Mouse (Mus musculus) cerebellum, adult 2 months (tissue): ENCODE measurements around the gene Gmppb. TPM values are rescaled to one million over a fixed set of nuclear protein-coding genes. Genes with fewer than 3 reads are reported as not detected.

Experiments
- DNase-seq, 2 experiments: peaks; one replicate each; pipeline ENCODE4 v3.0.0; 2021
- H3K27ac ChIP-seq: fragments of 200-500 bp; 2 replicates; pipeline ENCODE4 v1.5.1; 2012; ENCODE audit warnings: low read length, control low read depth, inconsistent platforms; ENCODE audit not compliant: insufficient read depth
- H3K27me3 ChIP-seq: fragments of 200-500 bp; 2 replicates; pipeline ENCODE4 v1.6.1; 2012; ENCODE audit warnings: inconsistent platforms, mild to moderate bottlenecking, low read length, moderate library complexity; ENCODE audit not compliant: control insufficient read depth, insufficient read depth
- H3K4me1 ChIP-seq: fragments of 200-500 bp; 2 replicates; pipeline ENCODE4 v1.6.1; 2011; ENCODE audit warnings: low read length; ENCODE audit not compliant: control insufficient read depth, insufficient read depth
- H3K4me3 ChIP-seq: fragments of 200-500 bp; replicated peaks from 2 replicates; pipeline ENCODE3; 2011; ENCODE audit warnings: mild to moderate bottlenecking, low read depth, low read length, control low read depth; ENCODE audit not compliant: insufficient read depth
- CTCF ChIP-seq: fragments of 200-500 bp; IDR thresholded peaks from 2 replicates; pipeline ENCODE4 v1.5.1; 2011; ENCODE audit warnings: low read depth, mild to moderate bottlenecking, control low read depth, low read length, moderate library complexity, borderline replicate concordance; ENCODE audit not compliant: insufficient read depth
- POLR2A ChIP-seq: fragments of 200-500 bp; IDR thresholded peaks from 2 replicates; pipeline ENCODE4 v1.6.1; 2011; ENCODE audit warnings: low read length, control low read depth, borderline replicate concordance; ENCODE audit not compliant: insufficient read depth
- whole genome bisulfite sequencing: fragments of 180-500 bp; shearing (Covaris S2); methylation state at CpG from one replicate; pipeline ENCODE4 v1.1.7; 2018; 5-methylcytosine and 5-hydroxymethylcytosine counted together
- polyA plus RNA-seq: library from polyadenylated mRNA; depleted of rRNA; stranded (reverse); fragments of >200 nt; gene quantifications from 2 replicates; pipeline ENCODE4 v1.2.3, GENCODE M21; 2012

Gmppb gene
- polyA plus RNA-seq, 1 experiment = 16.5 TPM

GRCm38 (mm10) chr9:108020741-108021140 is 28.3 kb upstream of the Gmppb start:
- no peaks in the 10 kb centered on the region for H3K27me3 ChIP-seq
- H3K4me3 ChIP-seq = no peak overlapping the region
- TF ChIP-seq POLR2A (no peak), CTCF (no peak)
- H3K4me1 ChIP-seq = peaks cover 11% of the 10 kb centered on the region; the same call in 1 of the 2 replicates
- H3K27ac ChIP-seq = no peak overlapping the region
- WGBS = 91% methylated on average over 1 of the region's 1 CpGs
- peak in 1 of 2 experiments; percentile 20 for DNase-seq

DNA sequence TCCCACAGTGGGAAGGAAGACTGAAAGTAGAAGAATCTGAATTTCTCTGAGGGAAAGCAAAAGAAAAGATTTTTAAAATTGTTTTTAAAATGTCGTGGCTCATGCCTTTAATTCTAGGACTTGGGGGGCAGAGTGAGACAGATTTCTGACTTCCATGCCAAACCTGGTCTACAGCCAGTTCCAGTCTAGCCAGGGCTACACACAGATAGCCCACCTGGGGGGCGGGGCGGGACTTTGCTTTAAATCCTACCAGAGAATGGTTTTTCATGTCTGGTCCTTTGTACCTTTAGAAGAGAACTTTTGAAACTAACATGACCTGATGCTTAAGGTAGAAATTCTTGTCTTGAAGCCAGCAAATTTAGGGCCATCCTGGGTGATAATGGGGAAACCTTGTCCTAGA is 25.8 kb upstream of the Gmppb start:
- 40% methylated on average over 3 of the region's 3 CpGs for WGBS
- H3K27me3 ChIP-seq = no peaks in the 10 kb centered on the region
- H3K27ac ChIP-seq = no peak overlapping the region
- peak in 1 of 2 experiments; percentile 34 for DNase-seq
- H3K4me3 ChIP-seq = no peak overlapping the region
- no peak for TF ChIP-seq CTCF
- TF ChIP-seq POLR2A = no peak
- H3K4me1 ChIP-seq = peaks cover 11% of the 10 kb centered on the region; the same call in 1 of the 2 replicates

GRCm38 (mm10) chr9:108026584-108026983 is 22.5 kb upstream of the Gmppb start:
- Histone ChIP-seq H3K4me1 (peaks cover 7% of the 10 kb centered on the region; the same call in 1 of the 2 replicates), H3K27ac (no peak overlapping the region), H3K4me3 (no peak overlapping the region), H3K27me3 (no peaks in the 10 kb centered on the region)
- 85% methylated on average over 3 of the region's 3 CpGs for WGBS
- DNase-seq = no peak
- TF ChIP-seq CTCF (no peak), POLR2A (no peak)

GRCm38 (mm10) chr9:108027867-108028266 is 21.2 kb upstream of the Gmppb start:
- DNase-seq = no peak
- Histone ChIP-seq H3K27me3 (no peaks in the 10 kb centered on the region), H3K4me1 (peaks cover 7% of the 10 kb centered on the region; the same call in 1 of the 2 replicates), H3K4me3 (no peak overlapping the region), H3K27ac (no peak overlapping the region)
- 96% methylated on average over 3 of the region's 3 CpGs for WGBS
- TF ChIP-seq CTCF (no peak), POLR2A (no peak)

- Histone ChIP-seq H3K27ac (no peak overlapping the region), H3K27me3 (no peaks in the 10 kb centered on the region), H3K4me1 (no peaks in the 10 kb centered on the region), H3K4me3 (no peak overlapping the region)
- no peak for TF ChIP-seq POLR2A
- TF ChIP-seq CTCF = no peak
- 89% methylated on average over 5 of the region's 5 CpGs for WGBS
- DNase-seq = no peak
Observed at GRCm38 (mm10) chr9:108032126-108032525, 16.9 kb upstream of the Gmppb start.

GRCm38 (mm10) chr9:108035331-108036156 is 13.5 kb upstream of the Gmppb start:
- H3K4me3 ChIP-seq = no peak overlapping the region
- DNase-seq = no peak
- H3K4me1 ChIP-seq = no peaks in the 10 kb centered on the region
- no peaks in the 10 kb centered on the region for H3K27me3 ChIP-seq
- TF ChIP-seq CTCF (no peak), POLR2A (no peak)
- 0 out of 2 replicates have a peak overlapping the region, but pooled peaks have one; percentile 30 for H3K27ac ChIP-seq
- WGBS = 95% methylated on average over 2 of the region's 2 CpGs

GRCm38 (mm10) chr9:108044751-108045492 is 4.1 kb upstream of the Gmppb start:
- Histone ChIP-seq H3K4me1 (no peaks in the 10 kb centered on the region; the same call in 1 of the 2 replicates), H3K27ac (no peak overlapping the region), H3K4me3 (no peak overlapping the region), H3K27me3 (no peaks in the 10 kb centered on the region)
- DNase-seq = no peak
- WGBS = 94% methylated on average over 8 of the region's 8 CpGs
- TF ChIP-seq CTCF = 0 out of 2 replicates have a peak, but pooled peaks have one; percentile 6
- no peak for TF ChIP-seq POLR2A

DNA sequence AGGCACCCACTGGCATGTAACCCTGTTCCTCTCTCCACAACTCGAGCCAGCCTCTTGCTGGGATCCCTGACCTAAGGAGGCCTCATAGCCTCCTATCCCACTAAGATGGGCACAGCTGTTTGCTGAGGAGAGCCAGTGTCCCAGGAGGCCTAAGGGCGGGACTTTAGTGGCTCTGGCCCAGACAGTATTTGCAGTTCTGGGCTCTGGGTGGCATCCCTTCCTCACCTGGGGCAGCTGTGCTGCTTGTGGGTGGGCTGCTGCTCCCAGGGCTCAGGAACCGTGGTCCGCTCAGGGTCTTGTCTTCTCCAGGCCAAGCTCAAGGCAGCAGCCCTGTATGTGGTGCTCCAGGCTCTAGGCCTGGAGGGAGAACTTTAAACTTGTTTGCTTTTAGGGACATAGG is 2.5 kb upstream of the Gmppb start:
- TF ChIP-seq CTCF (no peak), POLR2A (no peak)
- no peaks in the 10 kb centered on the region for H3K27me3 ChIP-seq
- no peaks in the 10 kb centered on the region; the same call in 1 of the 2 replicates for H3K4me1 ChIP-seq
- peak in 1 of 2 experiments; percentile 18 for DNase-seq
- H3K27ac ChIP-seq = no peak overlapping the region
- no peak overlapping the region for H3K4me3 ChIP-seq
- 70% methylated on average over 4 of the region's 4 CpGs for WGBS
